Mouse (Mus musculus) monocyte, adult 2 months (primary cell): ENCODE data around the gene Rpusd2.
"Not testable (repeated sequence)": the region's sequence is repeated elsewhere in the genome, so short reads cannot be mapped to it uniquely, and the experiment has no call there.

ENCODE experiments used
- DNase-seq, 2 experiments: peaks; one replicate each; pipeline ENCODE4 v3.0.0; 2022; ENCODE audit warnings: low spot score in 2 of 2, low read depth in 1 of 2

Gene Rpusd2

DNA sequence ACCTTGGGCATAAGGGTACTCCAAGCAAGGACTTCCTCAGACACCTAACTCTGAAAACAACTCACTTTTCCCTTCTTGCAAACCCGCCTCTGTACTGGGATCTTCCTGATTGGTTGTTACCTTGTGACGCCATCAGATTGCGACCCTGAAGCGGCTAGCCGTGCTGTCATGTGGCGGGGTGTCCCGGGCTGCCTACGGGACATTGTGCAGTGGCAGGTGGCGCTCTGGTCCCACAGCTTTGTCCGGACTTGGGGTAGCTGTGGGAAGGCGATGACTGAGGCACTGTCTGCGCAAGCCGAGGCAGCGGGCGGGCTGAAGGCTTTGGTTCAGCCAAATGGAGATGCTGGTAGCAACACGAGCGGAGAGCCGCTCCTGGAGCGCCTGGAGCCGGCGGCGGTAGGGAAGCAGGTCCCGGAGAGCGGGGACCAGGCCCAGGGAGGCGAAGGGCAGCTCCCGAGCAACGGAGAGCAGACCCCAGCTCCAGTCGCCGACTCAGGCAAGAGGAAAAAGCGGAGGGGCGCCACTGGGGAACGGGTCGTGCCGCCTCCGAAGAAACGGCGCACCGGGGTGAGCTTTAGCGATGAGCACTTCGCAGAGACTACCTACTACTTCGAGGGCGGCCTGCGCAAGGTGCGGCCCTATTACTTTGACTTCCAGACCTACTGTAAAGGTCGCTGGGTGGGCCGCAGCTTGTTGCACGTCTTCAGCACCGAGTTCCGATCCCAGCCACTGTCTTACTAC is at the start of gene Rpusd2:
Gene Rpusd2, plus strand, starts transcription at position 135 of the 741 bp plus-strand sequence.
- peak; percentile 78 to 84 for DNase-seq

DNA sequence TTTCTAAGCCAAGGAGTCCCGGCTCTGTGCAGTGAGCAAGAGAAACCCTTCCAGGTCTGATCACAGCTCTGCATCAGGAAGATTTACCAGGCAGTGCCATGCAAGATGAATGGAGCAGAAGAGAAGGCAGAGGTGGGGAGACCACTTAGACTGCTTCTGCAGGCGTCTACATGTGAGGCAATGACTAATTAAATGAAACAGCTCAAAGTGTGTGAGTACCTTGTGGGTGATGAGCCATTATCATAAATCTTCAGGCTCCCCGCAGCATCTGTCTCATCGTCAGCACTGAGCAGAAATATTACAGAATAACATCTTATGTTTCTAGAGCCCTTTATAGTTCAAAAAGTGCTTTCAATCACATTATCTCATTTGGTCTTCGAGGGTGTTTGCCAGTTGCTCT is 39.1 kb upstream of the Rpusd2 start:
- DNase-seq: no peak

DNA sequence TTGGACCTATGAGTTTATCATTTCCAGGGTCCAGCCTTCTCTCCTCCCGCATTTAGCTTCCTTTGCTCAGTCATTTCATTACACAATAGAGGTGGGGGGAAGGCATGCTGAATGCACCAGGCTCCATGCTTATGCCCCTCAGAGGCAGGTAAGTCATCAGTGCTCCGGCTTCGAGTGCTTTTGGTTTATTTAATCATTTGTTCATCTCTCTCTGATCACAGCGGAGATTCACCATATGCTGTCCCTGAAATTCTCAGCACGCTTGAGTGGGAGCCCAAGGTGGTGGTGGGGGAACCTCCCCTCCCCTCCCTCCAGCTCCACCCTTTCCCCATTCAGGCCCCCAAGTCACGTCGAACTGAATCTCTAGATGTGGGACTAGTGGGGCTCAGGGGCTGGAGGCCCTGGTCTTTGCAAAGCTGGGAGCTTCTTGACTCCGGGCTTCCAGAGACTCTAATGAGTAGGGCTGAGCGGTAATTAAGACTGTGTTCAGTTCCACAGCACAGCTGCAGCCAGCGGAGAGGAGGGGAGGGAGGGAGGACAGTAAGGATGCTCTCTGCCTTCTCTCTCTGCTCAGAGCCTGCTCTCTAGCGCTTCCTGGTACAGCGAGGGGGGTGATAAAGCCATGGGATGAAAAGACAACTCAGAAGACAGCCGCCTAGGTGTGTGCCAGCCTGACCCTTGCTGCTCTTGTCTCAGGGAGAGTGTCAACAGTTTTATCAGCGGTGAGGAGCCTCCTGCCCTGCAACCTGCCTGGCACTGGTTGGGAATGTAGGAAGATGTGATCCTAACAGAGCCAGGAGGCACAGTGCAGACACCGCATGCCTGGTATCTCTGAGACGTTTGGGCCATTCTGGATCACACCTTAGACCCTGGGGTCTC is 38.4 kb upstream of the Rpusd2 start:
- DNase-seq: no peak

DNA sequence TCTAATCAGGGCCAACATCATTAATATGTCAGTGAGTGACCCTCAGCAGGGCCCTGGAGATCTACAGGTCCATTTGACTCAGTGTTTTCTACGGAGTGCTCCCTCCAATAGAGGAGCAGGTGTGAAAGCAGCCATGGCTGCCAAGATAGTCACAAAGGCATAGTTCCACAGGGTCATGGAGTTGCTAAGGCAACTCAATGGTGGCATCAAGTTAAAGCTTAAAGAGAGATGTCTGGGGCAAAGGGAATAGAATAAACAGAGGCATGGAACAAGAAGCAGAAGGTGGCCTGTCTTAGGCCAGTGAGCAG is 37.8 kb upstream of the Rpusd2 start:
- no peak for DNase-seq

DNA sequence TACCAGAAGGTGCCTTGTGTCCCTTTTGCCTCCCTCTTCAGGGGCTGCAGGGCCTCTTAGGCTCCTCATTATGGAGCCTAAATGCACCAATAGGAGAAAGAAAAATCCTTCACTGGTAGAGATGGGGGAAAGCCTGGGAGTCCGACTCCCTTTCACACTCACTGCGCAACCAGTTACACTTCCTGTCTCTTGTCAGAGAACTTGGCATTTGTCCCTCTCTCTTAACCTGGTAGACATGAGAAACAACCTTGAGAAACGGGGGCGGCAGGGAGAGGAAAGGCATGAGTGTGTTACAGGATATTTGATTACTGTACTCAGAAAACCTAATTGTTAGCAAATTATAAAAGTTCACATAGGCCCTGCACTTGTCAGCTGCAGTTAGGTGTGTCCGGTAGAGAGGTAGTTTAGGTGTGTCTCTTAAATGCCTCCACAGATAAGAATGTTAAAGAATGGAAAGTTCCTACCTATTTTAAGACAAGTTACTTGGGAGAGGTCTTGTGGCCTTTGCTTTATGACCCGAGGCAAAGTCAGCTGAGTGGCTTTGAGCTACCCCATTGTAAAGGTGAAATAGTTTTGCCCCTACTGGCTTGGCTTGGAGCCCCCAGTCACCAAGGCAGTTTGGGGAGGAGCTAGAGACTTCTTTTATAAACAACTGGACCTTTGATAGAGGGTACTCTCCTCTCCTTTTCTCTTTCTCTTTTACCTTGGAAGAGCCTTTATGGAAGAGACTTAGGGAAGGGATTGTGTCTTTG is 36.3 kb upstream of the Rpusd2 start:
- no peak for DNase-seq

DNA sequence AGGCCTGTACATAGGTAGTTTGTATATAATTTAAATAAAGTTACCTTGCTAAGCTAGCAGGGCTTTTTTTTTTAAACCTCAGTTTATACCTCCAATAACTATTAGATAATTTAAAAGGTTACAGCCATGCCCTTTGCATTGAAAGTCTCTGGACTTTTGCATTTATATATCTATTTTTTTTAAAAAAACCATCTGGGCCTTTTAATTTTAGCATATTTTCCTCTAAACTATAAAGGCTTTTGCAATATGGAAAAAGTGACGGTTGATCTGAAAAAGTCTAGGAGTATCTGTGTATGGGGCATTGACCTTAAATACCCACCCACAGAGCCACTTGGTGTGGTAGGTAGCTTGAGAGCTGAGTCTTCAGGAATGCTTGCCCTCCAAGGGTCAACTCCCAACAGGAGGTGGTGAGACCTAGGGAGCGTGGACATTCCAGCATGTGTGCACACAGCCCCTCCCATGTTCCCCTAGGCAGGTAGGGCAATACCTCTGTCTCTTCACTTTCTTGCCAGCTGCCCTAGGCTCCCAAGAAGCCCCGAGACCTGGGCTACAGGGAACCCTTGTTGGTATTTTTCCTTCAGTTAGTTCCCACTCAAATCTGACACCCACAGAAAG is 35.5 kb upstream of the Rpusd2 start:
- no peak for DNase-seq

DNA sequence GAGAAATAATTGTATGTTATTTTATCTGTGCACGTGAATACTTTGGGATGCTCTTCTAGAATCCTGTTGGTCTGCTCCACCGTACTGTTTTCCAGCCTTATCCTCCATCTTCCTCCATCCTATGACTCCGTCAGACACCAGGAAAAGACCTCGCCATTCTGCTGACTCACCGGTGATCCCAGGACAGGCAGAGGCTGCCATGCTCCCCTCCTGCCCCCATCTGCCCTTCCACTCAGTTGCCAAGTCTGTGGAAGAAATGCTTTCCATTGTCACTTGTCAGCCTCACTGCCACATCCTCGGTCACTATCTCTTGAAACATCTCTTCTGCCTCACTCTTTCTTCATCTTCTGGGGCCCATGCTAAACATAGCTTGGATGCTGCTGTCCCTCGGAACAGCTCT is 27.7 kb upstream of the Rpusd2 start:
- DNase-seq: no peak

DNA sequence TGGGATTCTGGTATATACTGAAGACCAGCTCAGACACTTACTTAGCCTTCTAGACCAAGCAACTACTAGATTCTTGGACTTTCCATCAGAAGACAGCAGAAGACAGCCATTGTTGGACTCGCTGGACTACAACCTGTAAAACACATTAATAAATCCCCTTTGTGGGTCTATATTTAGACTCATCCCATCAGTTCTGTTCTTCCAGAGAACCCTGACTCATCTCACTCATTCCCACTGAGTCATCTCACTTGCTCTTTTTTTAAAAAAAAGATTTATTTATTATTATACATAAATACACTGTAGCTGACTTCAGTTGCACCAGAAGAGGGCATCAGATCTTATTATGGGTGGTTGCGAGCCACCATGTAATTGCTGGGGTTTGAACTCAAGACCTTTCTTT is 25.2 kb upstream of the Rpusd2 start:
- DNase-seq: no peak

DNA sequence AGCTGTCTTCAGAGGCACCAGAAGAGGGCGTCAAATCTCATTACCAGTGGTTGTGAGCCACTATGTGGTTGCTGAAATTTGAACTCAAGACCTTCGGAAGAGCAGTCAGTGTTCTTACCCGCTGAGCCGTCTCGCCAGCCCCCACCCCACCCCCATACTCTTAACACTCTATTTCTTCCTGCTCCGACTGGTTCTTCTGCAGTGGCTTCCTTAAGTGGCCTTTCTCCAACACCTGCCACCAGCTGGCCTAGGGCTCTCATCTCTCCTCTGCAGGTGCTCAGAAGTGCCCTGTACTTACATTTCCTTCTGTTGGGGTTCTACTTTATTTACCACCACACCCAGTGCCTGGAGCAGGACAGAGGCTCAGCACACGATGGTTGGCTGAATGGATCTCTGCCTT is 19.6 kb upstream of the Rpusd2 start:
- no peak for DNase-seq

DNA sequence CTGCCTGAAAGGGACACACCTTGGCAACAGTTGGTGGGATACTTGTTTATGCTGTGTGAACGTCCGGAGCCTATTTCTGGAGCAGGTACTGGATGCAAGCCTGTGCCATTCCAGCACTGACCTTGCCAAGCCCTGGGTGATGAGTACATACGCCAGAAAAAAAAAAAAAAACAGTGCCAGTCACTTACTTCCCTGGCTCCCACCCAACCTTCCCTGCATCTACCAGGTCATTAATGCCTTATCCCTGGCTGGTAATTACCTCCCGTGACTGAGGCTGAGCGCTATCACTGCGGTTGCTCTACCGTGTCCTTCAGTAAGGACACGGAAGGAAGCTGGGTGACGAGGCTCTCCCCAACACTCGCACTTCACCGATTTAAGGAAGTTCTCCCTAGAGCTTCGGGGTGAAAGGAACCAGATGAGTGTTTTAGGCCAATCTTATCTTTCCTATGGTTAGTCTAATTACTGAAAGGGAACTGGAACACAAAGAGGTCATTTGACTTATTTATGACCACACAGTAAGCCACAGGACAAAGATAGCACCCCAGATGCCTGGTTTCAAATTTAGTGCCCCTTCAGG is 18.9 kb upstream of the Rpusd2 start:
- peak; percentile 48 to 54 for DNase-seq

DNA sequence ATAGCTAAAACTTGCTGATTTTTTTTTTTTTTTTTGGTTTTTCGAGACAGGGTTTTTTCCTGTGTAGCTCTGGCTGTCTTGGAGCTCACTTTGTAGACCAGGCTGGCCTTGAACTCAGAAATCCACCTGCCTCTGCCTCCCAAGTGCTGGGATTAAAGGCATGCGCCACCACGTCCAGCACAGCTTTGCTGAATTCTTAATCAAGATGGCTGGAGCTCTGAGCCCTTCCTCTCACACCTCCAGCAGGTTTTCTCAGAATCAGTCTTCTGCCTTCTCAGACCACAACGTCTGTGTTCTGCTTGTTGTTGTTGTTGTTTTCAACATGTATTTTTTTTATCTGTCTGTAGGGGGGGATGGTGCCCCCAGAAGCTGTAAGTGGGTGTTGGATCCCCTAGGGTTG is 18.3 kb upstream of the Rpusd2 start:
- not testable (repeated sequence) for DNase-seq

DNA sequence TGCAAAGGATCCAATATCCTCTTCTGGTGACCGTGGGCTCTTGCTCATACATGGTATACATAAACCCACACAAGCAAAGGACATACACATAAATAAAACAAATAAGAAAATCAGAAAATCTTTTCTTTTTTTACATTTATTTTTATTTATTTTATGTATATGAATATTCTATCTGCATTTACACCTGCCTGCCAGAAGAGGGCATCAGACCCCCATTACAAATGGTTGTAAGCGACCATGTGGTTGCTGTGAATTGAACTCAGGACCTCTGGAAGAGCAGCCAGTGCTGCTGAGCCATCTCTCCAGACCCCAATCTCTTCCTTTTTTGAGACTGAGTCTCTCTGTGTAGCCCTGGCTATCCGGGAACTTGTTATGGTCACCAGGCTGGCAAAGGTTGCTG is 16.9 kb upstream of the Rpusd2 start:
- no peak for DNase-seq

DNA sequence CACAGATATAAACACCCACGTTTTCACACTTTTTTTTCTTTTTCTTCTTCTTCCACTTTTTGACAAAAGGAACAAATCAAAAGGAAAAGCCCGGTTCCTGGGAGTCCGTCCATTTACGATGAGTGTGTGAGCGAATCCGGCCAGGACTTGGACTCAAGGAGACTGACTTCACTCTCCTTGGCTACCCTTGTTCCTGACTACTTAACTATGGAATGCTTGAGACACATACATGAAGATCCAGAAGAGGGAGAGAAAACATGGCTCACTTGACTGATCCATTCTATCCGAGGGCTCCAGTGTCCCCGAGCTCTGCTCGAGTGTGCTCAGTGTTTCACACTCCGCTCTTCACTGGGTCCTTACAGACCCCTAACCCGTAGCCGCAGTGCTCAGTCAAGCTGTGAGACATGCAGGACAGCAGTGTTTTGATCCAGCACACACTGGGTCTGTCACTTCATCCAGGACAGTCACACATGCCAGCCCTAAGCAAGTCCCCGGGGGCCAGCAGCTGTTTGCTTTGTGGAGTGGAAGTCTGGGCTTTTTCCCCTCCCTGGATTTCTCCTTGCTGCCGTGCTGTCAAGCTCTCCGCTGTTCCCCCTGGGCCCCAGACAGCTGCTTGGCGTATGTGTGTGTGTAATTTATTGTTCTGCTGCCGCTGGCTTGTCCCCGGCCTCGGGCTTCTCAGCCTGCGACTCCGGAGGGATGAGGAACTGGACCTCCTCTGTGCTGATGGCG is 16.0 kb upstream of the Rpusd2 start:
- no peak for DNase-seq

DNA sequence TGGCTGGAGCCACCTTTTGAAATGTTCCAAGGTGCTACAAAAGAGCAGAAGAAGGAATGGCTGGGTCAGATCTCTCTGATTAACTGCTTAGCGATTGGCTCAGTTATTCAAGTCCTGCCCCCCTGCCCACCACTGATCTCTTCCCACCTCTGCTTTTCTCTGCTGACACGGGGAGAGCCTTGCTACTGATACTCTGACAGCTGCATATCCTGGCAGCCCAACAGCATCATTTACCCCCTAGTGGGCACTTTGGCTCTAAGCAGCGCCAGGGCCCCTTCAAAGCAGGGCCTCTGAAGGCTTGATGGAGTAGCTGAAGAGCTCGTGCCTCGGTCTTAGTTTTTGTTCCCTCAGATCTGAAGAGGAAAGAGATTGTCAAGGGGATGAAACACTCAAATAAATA is 15.5 kb upstream of the Rpusd2 start:
- no peak for DNase-seq

DNA sequence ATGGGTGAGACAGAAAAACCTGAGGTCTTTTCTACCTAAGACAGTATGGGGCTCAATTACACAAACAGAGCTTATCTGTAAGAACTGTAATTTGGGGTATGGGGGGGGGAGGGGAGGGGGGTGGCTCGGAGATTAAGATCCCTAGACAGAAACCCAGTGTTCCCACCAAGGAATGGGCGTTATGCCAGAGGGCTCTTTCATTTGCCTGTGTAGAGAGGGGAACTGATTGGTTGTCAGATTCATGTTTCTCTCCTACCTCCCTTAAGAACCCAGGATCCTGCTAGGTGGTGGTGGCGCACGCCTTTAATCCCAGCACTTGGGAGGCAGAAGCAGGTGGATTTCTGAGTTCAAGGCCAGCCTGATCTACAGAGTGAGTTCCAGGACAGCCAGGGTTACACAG is 15.1 kb upstream of the Rpusd2 start:
- DNase-seq: no peak

DNA sequence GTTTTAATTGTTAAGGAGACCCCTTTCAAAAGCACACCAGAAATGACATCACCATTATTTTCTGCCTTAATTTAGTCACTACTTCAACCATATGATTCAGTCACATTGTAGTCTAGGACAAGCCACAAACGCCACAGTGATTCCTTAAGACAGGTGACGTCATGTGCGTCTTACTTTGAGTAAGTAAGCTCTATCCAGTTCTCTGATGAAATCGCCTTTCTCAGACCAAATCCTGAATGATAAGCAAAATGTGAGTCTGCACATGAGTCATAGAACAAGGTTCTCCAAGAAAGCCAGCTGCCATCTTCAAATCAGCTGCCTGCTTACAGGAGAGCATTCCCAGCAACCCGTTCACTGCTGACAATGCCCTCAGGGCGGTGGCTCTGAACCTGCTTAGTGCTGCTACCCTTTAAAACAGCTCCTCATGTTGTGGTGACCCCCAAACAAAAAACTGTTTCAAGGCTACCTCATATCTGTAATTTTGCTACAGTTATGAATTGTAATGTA is 11.4 kb upstream of the Rpusd2 start:
- no peak for DNase-seq

DNA sequence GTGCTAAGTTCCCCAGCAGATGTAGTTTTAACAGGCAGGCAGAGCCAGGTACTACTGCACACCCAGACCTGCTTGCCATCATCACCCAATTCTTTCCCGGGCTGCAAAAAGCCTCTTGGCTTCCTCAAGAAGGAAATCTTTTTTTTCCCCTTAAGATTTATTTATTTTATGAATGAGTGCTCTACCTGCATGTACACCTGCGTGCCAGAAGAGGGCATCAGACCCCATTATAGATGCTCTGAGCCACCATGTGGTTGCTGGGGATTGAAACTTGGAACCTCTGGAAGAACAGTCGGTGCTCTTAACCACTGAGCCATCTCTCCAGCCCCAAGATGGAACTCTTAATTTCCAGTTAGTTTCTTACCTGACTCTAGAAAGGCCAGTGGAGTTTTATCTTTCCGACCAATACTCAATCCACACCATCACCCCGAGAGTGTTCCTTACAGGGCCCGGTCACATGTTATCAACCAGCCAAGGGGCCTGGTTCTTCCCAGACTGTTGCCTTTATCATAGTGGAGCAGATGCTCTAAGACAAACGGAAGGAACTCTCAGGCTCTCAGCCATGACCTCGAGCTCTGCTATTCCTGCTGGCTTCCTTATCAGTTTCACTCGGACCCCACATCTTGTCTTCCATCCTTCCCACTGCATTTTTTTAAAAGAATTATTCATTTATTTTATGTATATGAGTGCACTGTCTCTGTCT is 9.9 kb upstream of the Rpusd2 start:
- no peak for DNase-seq

DNA sequence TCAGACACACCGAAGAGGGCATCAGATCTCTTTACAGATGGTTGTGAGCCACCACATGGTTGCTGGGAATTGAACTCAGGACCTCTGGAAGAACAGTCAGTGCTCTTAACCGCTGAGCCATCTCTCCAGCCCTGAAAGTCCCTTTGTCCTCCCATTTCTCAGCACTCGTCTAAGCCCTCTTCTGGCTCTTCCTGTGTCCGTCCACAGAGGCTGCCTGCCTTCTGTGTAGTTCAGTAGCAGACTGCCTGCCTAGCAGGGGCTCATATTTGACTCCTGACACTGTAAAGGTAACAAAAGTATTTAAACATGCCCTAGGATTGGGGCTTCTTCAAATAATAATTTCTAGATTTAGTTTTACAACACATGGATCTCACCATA is 9.4 kb upstream of the Rpusd2 start:
- no peak for DNase-seq

DNA sequence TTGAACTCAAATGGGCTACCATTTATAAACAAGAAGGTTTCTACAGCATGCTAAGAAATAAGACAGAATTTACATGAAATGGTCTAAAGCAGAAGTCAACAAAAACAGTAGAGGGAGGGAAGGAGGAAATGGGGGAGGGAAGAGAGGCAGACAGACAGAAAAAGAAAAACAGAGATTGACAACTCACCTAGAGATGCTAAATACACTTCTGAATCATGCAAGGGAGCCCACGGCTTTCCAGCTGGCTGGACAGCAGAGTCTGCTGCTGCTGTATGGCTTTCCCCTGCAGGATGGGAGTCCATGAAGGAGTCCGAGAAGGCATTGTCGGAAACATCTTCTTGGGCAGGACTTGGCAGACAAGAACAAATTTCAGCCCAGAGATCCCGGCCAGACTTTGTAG is 7.6 kb upstream of the Rpusd2 start:
- no peak for DNase-seq
